Mouse (Mus musculus) MEL (cell line): ENCODE results near the gene Mtor. TPM values are rescaled to one million over a fixed set of nuclear protein-coding genes. Genes with fewer than 3 reads are reported as not detected.

Experiments used
- DNase-seq: peaks from one replicate; pipeline ENCODE4 v3.0.0; 2011; ENCODE audit warnings: low read depth, low spot score
- H3K27ac ChIP-seq: 2 replicates; pipeline ENCODE4 v1.5.1; 2012; ENCODE audit warnings: low read depth, mild to moderate bottlenecking, control low read depth, low read length, moderate library complexity; ENCODE audit not compliant: control insufficient read depth
- H3K27me3 ChIP-seq, 2 experiments: fragments of 150-350 bp in 1 of 2; sonication (generic) in 1 of 2; 2 replicates each; pipeline ENCODE4 v1.6.1; 2012; ENCODE audit warnings: low read length in 2 of 2, mild to moderate bottlenecking in 2 of 2, improper control_type of control experiment in 1 of 2, moderate library complexity in 1 of 2; ENCODE audit not compliant: insufficient read depth in 2 of 2, control insufficient read depth in 1 of 2
- H3K36me3 ChIP-seq, 2 experiments: 2 replicates each; pipeline ENCODE4 v1.6.1; 2012 to 2014; ENCODE audit warnings: low read length in 2 of 2, improper control_type of control experiment in 1 of 2, inconsistent platforms in 1 of 2, mild to moderate bottlenecking in 1 of 2; ENCODE audit not compliant: insufficient read depth in 2 of 2, control insufficient read depth in 1 of 2
- H3K4me1 ChIP-seq, 2 experiments: fragments of 150-350 bp in 1 of 2; sonication (generic) in 1 of 2; 2 replicates each; pipeline ENCODE4 v1.6.1; 2012; ENCODE audit warnings: low read length in 2 of 2, improper control_type of control experiment in 1 of 2, mild to moderate bottlenecking in 1 of 2; ENCODE audit not compliant: insufficient read depth in 2 of 2, control insufficient read depth in 1 of 2
- H3K4me3 ChIP-seq, 2 experiments: fragments of 150-350 bp in 1 of 2; sonication (generic) in 1 of 2; 2 replicates each; pipeline ENCODE4 v1.5.1; 2012; ENCODE audit warnings: low read depth in 2 of 2, low read length in 2 of 2, mild to moderate bottlenecking in 2 of 2, moderate library complexity in 2 of 2, control low read depth in 1 of 2, improper control_type of control experiment in 1 of 2; ENCODE audit not compliant: control insufficient read depth in 1 of 2, insufficient read depth in 1 of 2
- H3K79me2 ChIP-seq: 2 replicates; pipeline ENCODE4 v1.6.1; 2012; ENCODE audit warnings: mild to moderate bottlenecking, low read length, moderate library complexity; ENCODE audit not compliant: control insufficient read depth, poor library complexity, insufficient read depth
- H3K9ac ChIP-seq: 2 replicates; pipeline ENCODE4 v1.6.1; 2012; ENCODE audit warnings: low read depth, mild to moderate bottlenecking, control low read depth, low read length, moderate library complexity; ENCODE audit not compliant: control insufficient read depth, poor library complexity, severe bottlenecking
- H3K9me3 ChIP-seq: fragments of 150-350 bp; sonication (generic); replicated peaks from 2 replicates; pipeline ENCODE4 v1.6.1; 2012; ENCODE audit warnings: mild to moderate bottlenecking, low read length, improper control_type of control experiment, moderate library complexity; ENCODE audit not compliant: insufficient read depth
- CTCF ChIP-seq, 3 experiments: IDR thresholded peaks in 2 of 3; conservative IDR thresholded peaks in 1 of 3; 2 replicates each; pipeline ENCODE4 v1.5.1; 2011 to 2012; ENCODE audit warnings: low read length in 3 of 3, low read depth in 2 of 3, mild to moderate bottlenecking in 2 of 3, improper control_type of control experiment in 1 of 3, inconsistent platforms in 1 of 3, mixed read lengths in 1 of 3, moderate library complexity in 1 of 3; ENCODE audit not compliant: control insufficient read depth in 1 of 3, insufficient read depth in 1 of 3, poor library complexity in 1 of 3, severe bottlenecking in 1 of 3
- RAD21 ChIP-seq: IDR thresholded peaks from 2 replicates; pipeline ENCODE4 v1.6.1; 2011; ENCODE audit warnings: mild to moderate bottlenecking, low read depth, low read length, improper control_type of control experiment
- SMC3 ChIP-seq: IDR thresholded peaks from 2 replicates; pipeline ENCODE4 v1.6.1; 2011; ENCODE audit warnings: low read depth, low read length, improper control_type of control experiment
- TCF12 ChIP-seq: IDR thresholded peaks from 2 replicates; pipeline ENCODE4 v1.6.1; 2014; ENCODE audit warnings: low read depth, mild to moderate bottlenecking, inconsistent platforms, low read length, improper control_type of control experiment, moderate library complexity
- ZC3H11A ChIP-seq: IDR thresholded peaks from 2 replicates; pipeline ENCODE4 v1.6.1; 2012; ENCODE audit warnings: low read depth, mild to moderate bottlenecking, inconsistent platforms, low read length, improper control_type of control experiment
- polyA plus RNA-seq, 2 experiments: library from polyadenylated mRNA; stranded (reverse) in 1 of 2; unstranded in 1 of 2; fragments of >175 nt in 1 of 2; fragments of >200 nt in 1 of 2; gene quantifications; 2 replicates each; pipeline versions ENCODE4 v1.2.1 to v1.2.4; 2012; ENCODE audit warnings: low replicate concordance in 2 of 2, low read depth in 1 of 2; ENCODE audit not compliant: insufficient read length in 2 of 2, insufficient read depth in 1 of 2, missing spikeins in 1 of 2
- total RNA-seq: library from RNA; depleted of rRNA; stranded (reverse); fragments of 300-350 nt; gene quantifications from 2 replicates; pipeline ENCODE4 v1.2.3, GENCODE M21; 2012; rRNA removed

Gene Mtor
- total and polyA plus RNA-seq, 3 experiments, result 23.9 to 35.2 TPM; not detected in 1

GRCm38 (mm10) chr4:148604541-148605165 lies 156.2 kb downstream of the Mtor start:
- Histone ChIP-seq H3K4me1 (0 out of 4 replicates have a peak, but pooled peaks cover 0 to 3% of the 10 kb centered on the region in 2 experiments), H3K9me3 (no peaks in the 10 kb centered on the region), H3K36me3 (no peaks in the 10 kb centered on the region), H3K9ac (no peak overlapping the region), H3K27me3 (no peaks in the 10 kb centered on the region), H3K4me3 (no peak overlapping the region), H3K79me2 (no peaks in the 10 kb centered on the region)
- peak; percentile 81 for DNase-seq
- TF ChIP-seq TCF12 (no peak), ZC3H11A (peak; percentile 53), SMC3 (peak; percentile 87), RAD21 (peak; percentile 62), CTCF (IDR thresholded peaks at IDR 0.05 in 2 of 3, conservative IDR thresholded peaks at IDR 0.05 in 1 of 3; ENCODE audit: control insufficient read depth in 1 of 3, insufficient read depth in 1 of 3, low read depth in 2 of 3, low read length in 3 of 3, poor library complexity in 1 of 3, severe bottlenecking in 1 of 3) (peak; percentile 81 to 89 (median 81))
- TF ChIP-seq, all 39 proteins: peak for 4
- H3K27ac ChIP-seq, result no peak overlapping the region

Other genes starting within 250 kb of the Mtor start
- gene Disp3, start 160.6 kb upstream of the Mtor start, total RNA-seq, result not detected in 2 replicates
- gene Disp3, start 160.6 kb upstream of the Mtor start, polyA plus RNA-seq, result not detected
- gene Ubiad1, start 3.8 kb upstream of the Mtor start, total RNA-seq, result 17.1 and 19.4 TPM in 2 replicates
- gene Ubiad1, start 3.8 kb upstream of the Mtor start, polyA plus RNA-seq, result 10 to 100 TPM in 1 of 2 experiments, not detected in 1; 24.3 TPM
- not detected in 2 replicates for gene Angptl7, start 51.8 kb downstream of the Mtor start, total RNA-seq
- gene Angptl7, start 51.8 kb downstream of the Mtor start, polyA plus RNA-seq, result not detected
- gene Exosc10, start 109.8 kb downstream of the Mtor start, total RNA-seq, result 57.3 and 71.5 TPM in 2 replicates
- gene Exosc10, start 109.8 kb downstream of the Mtor start, polyA plus RNA-seq, result 100 to 1,000 TPM in 1 of 2 experiments, 10 to 100 TPM in 1; 90.5 to 109 TPM
- gene Srm, start 142.9 kb downstream of the Mtor start, total RNA-seq, result 299 and 332 TPM in 2 replicates
- gene Srm, start 142.9 kb downstream of the Mtor start, polyA plus RNA-seq, result 100 to 1,000 TPM; 305 to 765 TPM
- 0.75 and 1.4 TPM in 2 replicates for gene Masp2, start 153.9 kb downstream of the Mtor start, total RNA-seq
- gene Masp2, start 153.9 kb downstream of the Mtor start, polyA plus RNA-seq, result under 1 TPM in 1 of 2 experiments, not detected in 1; 0.38 TPM
- 209 and 211 TPM in 2 replicates for gene Tardbp, start 178.4 kb downstream of the Mtor start, total RNA-seq
- gene Tardbp, start 178.4 kb downstream of the Mtor start, polyA plus RNA-seq, result 100 to 1,000 TPM in 1 of 2 experiments, not detected in 1; 455 TPM
- not detected in 2 replicates for gene Gm572, start 194.7 kb downstream of the Mtor start, total RNA-seq
- not detected for gene Gm572, start 194.7 kb downstream of the Mtor start, polyA plus RNA-seq